Mouse (Mus musculus) liver, embryonic 14.5 days (tissue): Measurements from ENCODE around the gene Tas2r105. TPM values are rescaled to one million over a fixed set of nuclear protein-coding genes. Genes with fewer than 3 reads are reported as not detected.

Experiments used
- ATAC-seq: fragments of 200-750 bp; cut with Nextera tagmentation; 2 replicates; pipeline ENCODE4 v1.8.0; 2017; ENCODE audit warnings: moderate number of reproducible peaks, mild to moderate bottlenecking, moderate library complexity; ENCODE audit not compliant: insufficient read depth
- DNase-seq, 3 experiments: peaks; one replicate each; pipeline ENCODE4 v3.0.0-alpha.2; 2012 to 2013; ENCODE audit warnings: low read depth in 3 of 3, low spot score in 3 of 3
- H3K27ac ChIP-seq: fragments of 300-500 bp; sonication (generic); 2 replicates; pipeline ENCODE4 v1.5.1; 2014; ENCODE audit warnings: moderate library complexity, mild to moderate bottlenecking, control low read depth, inconsistent platforms
- H3K27me3 ChIP-seq: fragments of 300-500 bp; sonication (generic); 2 replicates; pipeline ENCODE4 v1.6.1; 2014; ENCODE audit warnings: mild to moderate bottlenecking, low read length, moderate library complexity; ENCODE audit not compliant: control insufficient read depth, insufficient read depth
- H3K36me3 ChIP-seq: fragments of 300-500 bp; sonication (generic); replicated peaks from 2 replicates; pipeline ENCODE4 v1.6.1; 2014; ENCODE audit warnings: low read depth; ENCODE audit not compliant: control insufficient read depth, insufficient read depth
- H3K4me1 ChIP-seq, 2 experiments: fragments of 200-500 bp in 1 of 2; fragments of 300-500 bp in 1 of 2; sonication (generic) in 1 of 2; replicated peaks; 2 replicates each; pipeline ENCODE4 v1.6.1; 2012 to 2014; ENCODE audit warnings: antibody characterized with exemption in 1 of 2, inconsistent platforms in 1 of 2, low read length in 1 of 2; ENCODE audit not compliant: control insufficient read depth in 2 of 2, insufficient read depth in 2 of 2
- H3K4me2 ChIP-seq: fragments of 300-500 bp; sonication (generic); 2 replicates; pipeline ENCODE4 v1.6.1; 2014; ENCODE audit warnings: low read depth, mild to moderate bottlenecking, control low read depth, moderate library complexity
- H3K4me3 ChIP-seq, 2 experiments: fragments of 200-500 bp in 1 of 2; fragments of 300-500 bp in 1 of 2; sonication (generic) in 1 of 2; 2 replicates each; pipeline ENCODE4 v1.5.1; 2012 to 2014; ENCODE audit warnings: low read depth in 2 of 2, low read length in 2 of 2, mild to moderate bottlenecking in 2 of 2, control low read depth in 1 of 2, inconsistent platforms in 1 of 2, moderate library complexity in 1 of 2; ENCODE audit not compliant: insufficient read depth in 1 of 2
- H3K9ac ChIP-seq: fragments of 300-500 bp; sonication (generic); replicated peaks from 2 replicates; pipeline ENCODE4 v1.6.1; 2014; ENCODE audit warnings: mild to moderate bottlenecking, control low read depth, moderate library complexity
- H3K9me3 ChIP-seq: fragments of 300-500 bp; sonication (generic); 2 replicates; pipeline ENCODE4 v1.6.1; 2016; ENCODE audit warnings: low read length, mixed read lengths; ENCODE audit not compliant: control insufficient read depth
- CTCF ChIP-seq: IDR thresholded peaks from 2 replicates; pipeline ENCODE4 v1.5.1; 2016; ENCODE audit warnings: antibody characterized with exemption, low read depth, control low read depth
- polyA plus RNA-seq, 2 experiments: library from polyadenylated mRNA; depleted of rRNA in 1 of 2; stranded (reverse) in 1 of 2; unstranded in 1 of 2; fragments of >200 nt; fragmentation: Nextera tagmentation in 1 of 2; extraction: Ambion mirVana in 1 of 2; gene quantifications; 2 replicates each; pipeline versions ENCODE4 v1.2.1 to v1.2.3; 2012 to 2014

Gene Tas2r105
- polyA plus RNA-seq, 2 experiments = not detected

GRCm38 (mm10) chr6:131660049-131660448 lies 27.2 kb downstream of the Tas2r105 start, which contains the start of gene Tas2r107:
Gene Tas2r107 (minus strand): TSS chr6:131660149.
- ATAC-seq = no peak
- no peak within 1 kb of the TSS for H3K4me2 ChIP-seq
- no peaks in the 10 kb centered on the region for H3K27me3 ChIP-seq
- H3K36me3 ChIP-seq = no peaks in the 10 kb centered on the region
- no peak for DNase-seq
- H3K9ac ChIP-seq = no peak within 1 kb of the TSS
- no peaks in the 10 kb centered on the region for H3K4me1 ChIP-seq
- H3K27ac ChIP-seq = no peak within 1 kb of the TSS
- no peaks in the 10 kb centered on the region for H3K9me3 ChIP-seq
- no peak for TF ChIP-seq CTCF
- H3K4me3 ChIP-seq = no peak within 1 kb of the TSS

Other genes with a start within 250 kb of the Tas2r105 start
- gene 5430401F13Rik, start 201.1 kb downstream of the Tas2r105 start, polyA plus RNA-seq (2012; rRNA removed) = not detected in 2 replicates
- not detected in 2 replicates for gene 5430401F13Rik, start 201.1 kb downstream of the Tas2r105 start, polyA plus RNA-seq (2014; fragmentation: Nextera tagmentation; extraction: Ambion mirVana)
- gene Gm6619, start 201.1 kb downstream of the Tas2r105 start, polyA plus RNA-seq (2012; rRNA removed) = not detected in 2 replicates
- not detected in 2 replicates for gene Gm6619, start 201.1 kb downstream of the Tas2r105 start, polyA plus RNA-seq (2014; fragmentation: Nextera tagmentation; extraction: Ambion mirVana)
- not detected in 2 replicates for gene Tas2r130, start 56.6 kb downstream of the Tas2r105 start, polyA plus RNA-seq (2012; rRNA removed)
- gene Tas2r130, start 56.6 kb downstream of the Tas2r105 start, polyA plus RNA-seq (2014; fragmentation: Nextera tagmentation; extraction: Ambion mirVana) = not detected in 2 replicates
- not detected in 2 replicates for gene Tas2r107, start 27.3 kb downstream of the Tas2r105 start, polyA plus RNA-seq (2012; rRNA removed)
- gene Tas2r107, start 27.3 kb downstream of the Tas2r105 start, polyA plus RNA-seq (2014; fragmentation: Nextera tagmentation; extraction: Ambion mirVana) = not detected in 2 replicates
- not detected in 2 replicates for gene Tas2r106, start 8.6 kb downstream of the Tas2r105 start, polyA plus RNA-seq (2012; rRNA removed)
- gene Tas2r106, start 8.6 kb downstream of the Tas2r105 start, polyA plus RNA-seq (2014; fragmentation: Nextera tagmentation; extraction: Ambion mirVana) = not detected in 2 replicates
- not detected in 2 replicates for gene Tas2r104, start 1.8 kb downstream of the Tas2r105 start, polyA plus RNA-seq (2012; rRNA removed)
- gene Tas2r104, start 1.8 kb downstream of the Tas2r105 start, polyA plus RNA-seq (2014; fragmentation: Nextera tagmentation; extraction: Ambion mirVana) = not detected in 2 replicates
- not detected in 2 replicates for gene Tas2r114, start 2.6 kb upstream of the Tas2r105 start, polyA plus RNA-seq (2012; rRNA removed)
- gene Tas2r114, start 2.6 kb upstream of the Tas2r105 start, polyA plus RNA-seq (2014; fragmentation: Nextera tagmentation; extraction: Ambion mirVana) = not detected in 2 replicates